Mouse (Mus musculus) retina, adult 2 months (tissue): Measurements from ENCODE around the gene Fkbp15.
"Not testable (repeated sequence)": the region's sequence is repeated elsewhere in the genome, so short reads cannot be mapped to it uniquely, and the experiment has no call there.

Source experiments
- DNase-seq: peaks from one replicate; pipeline ENCODE4 v3.0.0-alpha.2; 2012; ENCODE audit warnings: low read depth, low spot score

The Fkbp15 gene

DNA sequence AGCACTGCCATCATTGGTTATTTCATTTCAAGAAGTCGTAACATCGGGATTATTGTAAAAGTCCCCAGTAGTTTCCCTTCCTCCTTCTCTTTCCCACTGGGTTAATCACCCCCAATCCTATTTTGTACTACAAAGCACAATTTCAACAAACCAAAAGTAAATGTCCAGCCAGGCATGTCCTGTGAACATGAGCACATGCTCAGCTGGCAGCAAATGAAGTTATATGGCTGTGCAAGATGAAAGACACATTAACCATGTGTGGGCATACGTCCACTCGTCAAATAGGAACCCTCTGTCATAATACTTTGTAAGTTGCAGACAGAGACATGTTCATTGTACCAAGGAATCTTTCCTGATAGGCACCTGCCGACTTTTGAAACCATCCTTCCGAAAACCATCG is 77.4 kb downstream of the Fkbp15 start:
- DNase-seq: no peak

DNA sequence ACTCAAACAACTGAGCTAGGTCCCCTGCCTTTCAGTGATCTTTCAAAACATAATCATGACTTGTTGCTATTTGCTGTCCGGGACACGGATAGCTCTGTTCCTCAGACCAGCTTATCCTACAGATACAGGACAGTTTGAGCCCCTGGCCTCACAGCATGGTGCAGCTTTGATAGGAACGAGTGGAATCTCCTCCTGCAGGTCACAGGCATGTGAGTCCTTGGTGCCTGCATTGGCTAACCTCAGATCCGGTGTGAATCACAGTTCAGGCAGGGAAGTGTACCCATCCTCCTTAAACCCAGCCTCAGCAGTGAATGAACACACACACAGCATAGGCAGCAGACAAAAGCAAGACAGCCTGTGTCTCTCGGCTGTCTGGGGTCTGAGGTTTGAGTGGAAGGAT is 79.0 kb downstream of the Fkbp15 start:
- DNase-seq: no peak

DNA sequence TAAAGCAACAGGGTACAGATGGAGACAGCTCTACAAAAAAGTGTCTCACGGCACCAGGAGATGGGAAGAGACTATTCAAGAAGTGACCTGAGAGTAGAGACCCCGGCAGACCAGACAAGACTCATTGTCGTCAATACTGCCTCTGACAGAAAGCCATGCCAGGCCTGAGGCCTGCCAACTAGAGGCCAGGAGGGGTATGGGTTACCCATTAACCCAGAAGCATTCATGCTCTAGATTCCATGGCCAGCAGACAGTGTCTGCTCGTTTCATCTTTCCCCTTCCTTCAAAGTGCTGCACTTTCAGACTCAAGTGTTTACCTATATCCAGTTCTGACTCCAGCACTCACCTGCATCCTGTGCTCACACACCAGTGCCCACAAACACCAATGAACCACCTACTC is 82.3 kb downstream of the Fkbp15 start:
- no peak for DNase-seq

DNA sequence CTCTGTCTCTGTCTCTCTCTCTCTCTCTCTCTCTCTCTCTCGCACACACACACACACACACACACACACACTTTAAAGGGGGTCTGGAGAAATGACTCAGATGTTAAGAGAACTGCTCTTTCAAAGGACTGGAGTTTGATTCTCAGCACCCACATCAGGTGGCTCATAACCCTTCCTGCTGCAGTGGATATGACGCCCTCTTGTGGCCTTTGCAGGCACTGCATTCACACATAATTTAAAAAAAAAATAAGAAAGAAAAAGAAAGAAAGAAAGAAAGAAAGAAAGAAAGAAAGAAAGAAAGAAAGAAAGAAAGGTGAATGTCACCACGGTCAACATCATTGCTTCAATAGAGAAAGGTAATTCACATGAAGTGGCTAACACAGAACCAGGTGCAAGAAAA is 83.1 kb downstream of the Fkbp15 start:
- DNase-seq: no peak

DNA sequence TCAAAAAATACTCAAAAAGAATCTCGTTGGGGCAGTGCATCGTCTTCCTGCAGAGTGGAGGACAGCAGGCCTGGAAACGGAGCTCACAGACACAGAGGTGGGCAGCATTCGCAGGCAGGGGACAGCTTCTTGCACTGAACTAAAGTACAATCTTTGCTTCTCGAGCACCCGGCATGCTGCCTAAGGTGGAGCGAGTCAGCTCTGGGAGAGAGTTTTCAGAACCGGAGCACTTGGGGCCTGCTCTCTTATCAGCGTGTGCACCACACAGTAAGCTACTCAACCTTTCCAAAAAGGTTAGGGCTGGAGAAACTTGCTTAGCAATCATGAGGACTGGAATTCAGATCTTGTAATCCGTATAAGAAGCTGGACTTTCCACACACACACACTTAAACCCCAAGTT is 83.7 kb downstream of the Fkbp15 start:
- DNase-seq: no peak

DNA sequence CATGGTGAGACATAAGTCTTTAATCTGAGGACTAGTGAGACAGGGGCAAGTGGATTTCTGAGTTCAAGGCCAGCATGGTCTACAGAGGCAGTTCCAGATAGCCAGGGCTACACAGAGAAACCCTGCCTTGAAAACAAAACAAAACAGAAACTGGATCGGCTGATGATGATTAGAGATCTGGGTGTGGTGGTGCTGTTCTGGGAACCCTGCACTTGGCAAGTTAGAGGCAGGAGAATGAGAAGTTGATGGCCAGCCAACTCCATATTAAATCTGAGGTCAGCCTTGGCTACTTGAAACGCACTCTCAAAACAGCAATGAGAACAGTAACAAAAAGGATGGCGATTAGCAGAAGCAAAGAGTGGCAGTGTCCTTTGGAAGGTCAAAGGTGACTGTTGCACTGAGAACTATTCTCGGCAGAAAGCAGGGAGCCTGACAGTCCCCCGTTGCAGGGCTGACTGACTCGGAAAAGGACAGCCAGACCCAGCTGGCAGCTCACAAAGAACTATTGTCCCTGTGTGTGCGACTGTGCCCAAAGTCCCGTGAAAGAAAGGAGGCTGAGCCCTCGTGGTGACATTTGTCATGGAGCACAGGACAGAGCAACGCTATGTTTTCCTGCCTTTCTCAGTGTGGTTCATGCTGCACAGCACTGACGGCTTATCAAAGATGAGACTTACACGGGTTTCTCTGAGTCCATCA is 85.4 kb downstream of the Fkbp15 start:
- no peak for DNase-seq

DNA sequence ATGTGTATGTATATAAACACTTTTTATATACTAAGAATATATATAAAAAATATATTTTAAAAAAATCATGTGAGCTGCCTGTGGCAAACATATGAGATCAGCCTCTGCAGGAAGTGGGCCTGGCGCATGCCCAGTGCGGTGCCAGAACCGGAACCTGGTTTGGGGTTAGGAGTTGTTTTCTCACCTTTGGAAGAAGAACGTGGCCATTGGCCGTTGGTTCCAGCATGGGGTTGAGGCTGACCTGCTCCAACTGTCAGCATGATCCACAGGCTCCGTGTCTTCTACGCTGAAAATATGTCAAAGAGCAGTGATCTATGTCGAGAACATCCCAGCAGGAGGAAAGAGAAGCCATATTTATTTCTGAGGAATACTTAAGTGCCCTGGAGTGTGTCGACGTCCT is 86.4 kb downstream of the Fkbp15 start:
- DNase-seq: no peak

DNA sequence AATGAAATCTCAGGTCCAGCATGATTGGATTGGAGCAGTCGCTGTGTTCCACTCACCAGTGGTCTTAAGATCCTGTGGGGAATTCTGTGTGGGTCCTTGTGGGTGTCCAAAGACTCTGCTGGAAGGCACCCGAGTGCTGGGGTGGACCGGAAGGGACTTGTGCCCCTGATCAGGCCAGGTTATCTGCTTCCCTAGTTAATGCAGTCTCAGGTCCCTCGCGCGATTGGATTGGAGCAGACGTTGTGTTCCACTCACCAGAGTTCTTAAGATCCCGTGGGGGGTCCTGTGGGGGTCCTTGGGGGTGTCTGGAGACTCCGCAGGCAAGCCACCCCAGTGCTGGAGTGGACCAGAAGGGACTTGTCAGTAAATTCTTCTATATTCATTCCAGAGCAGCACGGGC is 87.7 kb downstream of the Fkbp15 start:
- DNase-seq: no peak

DNA sequence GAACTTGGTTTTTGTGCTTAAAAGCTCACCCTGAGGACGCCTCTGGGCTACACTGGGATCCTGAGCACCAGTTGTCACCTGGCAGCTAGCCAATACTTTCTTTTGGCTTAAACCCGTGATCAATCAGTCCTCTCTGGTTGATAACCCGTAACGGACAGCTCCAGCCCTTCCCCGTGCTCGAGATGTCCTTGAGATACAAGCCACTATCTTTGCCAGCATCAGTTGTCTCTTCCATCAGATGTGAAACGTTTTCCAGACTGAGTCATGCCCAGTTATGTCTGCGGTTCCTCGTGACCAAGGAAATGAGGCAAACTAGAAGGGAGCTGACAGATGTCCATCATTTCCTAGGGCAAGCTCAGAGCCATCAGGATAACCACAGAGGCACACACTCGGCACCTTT is 93.2 kb downstream of the Fkbp15 start:
- DNase-seq: no peak

DNA sequence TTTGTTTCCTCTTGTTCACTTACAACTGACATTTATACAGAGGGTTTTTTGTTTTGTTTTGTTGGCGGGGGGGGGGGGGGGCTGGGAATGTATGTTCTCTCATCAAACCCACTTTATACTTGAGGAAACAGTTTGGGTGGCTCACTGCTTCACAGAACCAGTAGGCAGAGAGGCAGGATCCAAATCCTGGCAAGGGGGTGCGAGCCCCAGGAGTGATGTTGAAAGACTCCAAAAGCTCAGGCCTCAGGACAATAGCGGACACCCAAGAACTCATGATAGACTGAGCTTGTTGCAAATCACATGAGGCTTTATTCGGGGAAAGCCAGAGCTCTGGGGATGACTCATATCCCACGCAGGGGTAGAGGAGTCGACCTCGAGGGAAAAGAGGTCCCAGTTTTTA is 94.3 kb downstream of the Fkbp15 start:
- not testable (repeated sequence) for DNase-seq

DNA sequence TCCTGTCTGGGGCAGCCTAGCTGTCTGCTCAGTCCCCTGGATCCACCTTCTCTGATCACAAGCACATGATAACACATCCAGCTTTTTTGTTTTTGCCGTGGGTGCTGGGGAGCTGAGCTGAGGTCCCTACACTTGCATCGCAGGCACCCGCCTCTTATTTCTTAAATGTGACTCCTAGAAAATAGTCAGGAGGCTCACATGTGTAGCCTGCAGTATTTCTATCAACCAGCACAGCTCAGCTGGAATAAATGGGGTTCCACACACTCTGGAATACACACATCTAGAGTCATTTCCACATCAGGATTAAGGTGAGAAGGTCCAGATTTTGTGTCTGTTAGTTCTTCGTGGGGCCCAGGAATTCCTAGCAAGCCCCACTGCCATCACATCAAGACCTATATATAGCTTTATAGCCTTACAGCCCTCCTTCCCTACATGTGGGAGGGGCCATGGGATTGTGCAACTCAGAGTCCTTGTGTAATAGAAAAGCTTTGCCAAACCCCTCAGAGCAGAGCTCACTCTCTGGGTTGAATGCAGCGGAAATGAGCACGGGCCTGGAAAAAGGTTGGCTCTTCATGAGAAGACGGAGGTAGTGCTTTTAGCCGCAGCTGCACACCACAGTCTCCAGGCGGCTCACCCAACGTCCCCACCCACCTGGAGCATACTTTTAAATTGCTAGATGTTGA is 95.1 kb downstream of the Fkbp15 start:
- DNase-seq: no peak

DNA sequence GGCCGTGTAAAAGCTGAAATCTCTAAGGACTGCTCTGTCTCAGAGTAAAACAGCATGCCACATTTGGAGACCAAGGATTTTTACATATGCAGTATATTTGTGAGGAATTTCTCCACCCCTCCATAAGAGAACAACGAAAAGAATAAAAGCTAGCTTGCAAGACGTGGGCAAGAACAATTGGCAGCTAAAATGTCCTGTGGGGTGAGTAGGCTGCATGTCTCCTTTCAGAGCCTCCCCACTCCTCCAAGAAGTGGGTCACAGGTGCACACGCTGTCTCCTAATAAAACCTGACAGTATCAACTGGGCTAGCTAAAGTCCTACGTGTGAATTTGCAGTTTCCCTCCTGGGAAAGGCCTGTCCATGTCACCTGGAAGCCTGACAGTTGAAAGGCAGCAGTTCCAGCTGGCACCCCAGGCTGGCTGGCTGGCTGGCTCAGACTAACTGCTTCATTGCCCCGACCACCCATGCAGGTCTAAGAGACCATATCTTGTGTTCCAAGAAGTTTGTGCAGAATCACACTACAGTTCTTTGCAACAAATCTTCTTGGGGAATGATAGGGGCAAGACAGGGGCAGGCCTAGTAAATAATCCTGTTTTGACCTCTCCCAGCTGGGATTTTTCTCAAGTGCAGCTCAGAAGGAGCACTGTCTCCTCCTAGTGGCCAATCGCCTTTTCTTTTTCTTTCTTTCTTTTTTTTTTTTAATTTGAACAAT is 97.1 kb downstream of the Fkbp15 start:
- no peak for DNase-seq

DNA sequence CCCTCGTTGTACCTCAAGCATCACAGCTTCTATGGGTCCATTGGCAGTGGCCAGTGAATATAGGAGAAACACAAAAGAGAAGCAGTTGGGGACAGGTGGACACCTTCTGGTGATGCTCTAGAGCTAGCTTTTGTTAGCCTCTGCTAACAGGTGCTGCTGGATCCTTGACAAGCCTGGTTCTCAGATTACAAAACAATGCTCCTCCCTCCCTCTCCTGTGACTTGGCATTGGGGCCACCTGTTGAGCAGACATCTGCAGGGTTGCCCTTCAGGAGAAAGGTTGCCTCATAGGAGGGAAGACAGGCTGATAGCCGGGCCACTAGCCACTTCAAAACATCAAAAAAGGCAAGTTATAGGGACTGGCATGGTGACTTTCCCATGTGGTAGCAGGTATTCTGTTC is 98.1 kb downstream of the Fkbp15 start, which contains the start of gene Slc31a2:
Gene Slc31a2, plus strand, starts transcription at position 287 of the 400 bp plus-strand sequence.
- no peak for DNase-seq

DNA sequence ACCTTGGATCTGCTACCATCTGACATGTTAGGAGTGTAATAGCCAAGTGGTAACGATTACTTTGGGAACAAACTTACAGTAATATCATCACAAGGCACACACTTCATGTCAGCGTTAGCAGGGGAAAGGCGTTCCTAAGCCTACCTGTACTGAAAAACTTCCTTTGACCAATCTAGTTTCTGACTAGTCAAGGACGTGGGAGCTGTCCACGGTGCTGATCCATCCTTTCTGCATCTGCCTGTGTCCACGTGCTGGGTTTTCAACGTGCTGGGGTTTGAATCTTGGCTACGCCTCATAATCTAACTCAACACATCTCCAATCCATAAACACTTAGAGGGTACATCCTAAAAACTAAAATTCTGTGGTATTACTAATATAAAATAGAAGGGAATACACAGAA is 103.4 kb downstream of the Fkbp15 start:
- DNase-seq: no peak

DNA sequence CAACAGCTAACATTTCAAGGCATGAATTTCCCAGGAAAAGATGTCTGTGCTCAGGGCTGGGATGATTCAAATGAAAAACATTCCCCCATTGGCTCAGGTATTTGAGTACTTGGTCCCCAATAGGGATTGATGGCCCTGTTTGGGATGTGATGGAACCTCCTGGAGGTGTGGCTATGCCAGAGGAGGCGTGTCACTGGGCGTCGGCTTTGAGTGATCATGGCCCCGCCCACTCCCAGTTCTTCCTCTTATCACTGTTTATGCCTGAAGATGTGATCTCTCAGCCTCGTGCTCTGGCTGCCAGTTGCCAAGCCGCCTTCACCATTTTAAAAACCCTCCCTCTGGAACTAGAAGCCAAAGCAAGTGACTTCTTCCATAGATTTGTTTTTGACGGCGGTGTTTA is 105.8 kb downstream of the Fkbp15 start:
- DNase-seq: no peak

DNA sequence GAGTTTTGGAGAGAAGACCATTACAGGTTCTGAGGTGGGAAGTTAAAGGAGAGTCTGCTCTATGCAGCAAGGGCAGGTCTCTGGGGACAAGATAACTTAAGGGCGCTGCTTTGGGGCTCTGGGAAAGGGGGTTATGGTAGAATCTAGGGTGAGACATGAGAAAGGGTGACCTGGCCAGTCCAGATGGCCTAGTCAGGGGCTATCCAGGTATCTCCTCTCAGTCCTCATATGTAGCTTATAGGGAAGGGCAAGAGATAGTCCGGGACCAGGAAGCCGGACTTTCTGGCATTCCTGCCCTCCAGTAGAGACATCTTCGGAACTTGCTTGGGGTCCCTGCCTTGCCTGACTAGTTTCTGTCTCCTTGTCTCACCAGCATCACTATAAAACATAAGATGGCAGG is 108.6 kb downstream of the Fkbp15 start:
- DNase-seq: no peak

DNA sequence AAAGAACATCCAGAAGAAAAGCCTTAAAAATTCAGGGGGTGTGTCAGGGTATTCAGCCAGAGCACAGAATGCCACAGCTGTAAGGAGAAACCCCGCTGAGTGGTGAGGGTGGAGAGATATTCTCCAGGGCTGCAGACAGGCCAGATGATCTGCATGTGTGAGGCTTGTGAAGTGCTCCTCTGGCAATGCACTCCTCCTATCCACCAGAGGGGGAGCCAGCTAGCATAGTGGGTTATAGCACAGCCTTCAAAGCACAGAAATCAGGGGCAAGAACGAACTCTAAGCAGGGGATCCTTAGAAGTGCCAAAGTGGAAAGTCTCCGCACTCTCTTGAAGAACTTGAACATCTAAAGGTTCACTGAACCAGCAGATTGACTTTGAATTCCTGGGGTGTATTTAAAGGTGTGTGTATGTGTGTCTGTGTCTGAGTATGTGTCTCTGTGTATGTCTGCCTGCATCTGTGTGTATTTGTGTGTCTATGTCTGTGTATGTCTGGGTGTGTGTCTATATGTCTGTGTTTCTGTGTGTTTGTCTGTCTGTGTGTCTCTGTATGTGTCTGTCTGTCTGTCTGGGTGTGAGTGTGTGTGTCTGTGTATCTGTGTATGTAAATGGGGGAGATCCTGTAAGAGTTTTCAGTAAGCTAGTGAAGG is 109.3 kb downstream of the Fkbp15 start:
- DNase-seq: no peak
